Mouse (Mus musculus): ENCODE results near the gene Terb2.

Terb2 gene

DNA sequence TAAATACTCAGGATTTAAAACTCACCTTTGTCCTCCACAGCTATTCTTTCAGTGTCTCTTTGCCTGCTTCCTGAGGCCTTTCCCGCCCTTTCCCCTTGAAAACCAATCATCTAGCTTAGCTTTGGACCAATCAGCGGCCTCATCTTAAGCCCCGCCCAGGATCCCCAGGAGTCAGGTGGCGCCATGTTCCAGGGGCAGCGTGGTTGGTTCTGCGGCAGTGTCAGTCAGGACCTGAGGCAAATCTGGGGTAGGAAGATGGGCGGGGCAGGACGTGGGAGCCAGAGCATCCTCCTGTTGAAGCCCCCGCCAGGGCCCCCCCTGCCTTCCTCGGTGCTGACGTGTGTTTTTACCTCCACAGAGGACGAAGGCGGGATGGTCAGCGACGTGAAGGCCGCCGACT, at the start of gene Terb2, which contains the start of gene Patl2:
Gene Terb2, plus strand, starts transcription at position 167 of the 400 bp plus-strand sequence.
Gene Patl2, minus strand, starts transcription at position 84 of the 400 bp plus-strand sequence.
- no peak for DNase-seq (ENCODE audit: inconsistent ontology term)

GRCm38 (mm10) chr2:122137839-122138465, 48.1 kb upstream of the Terb2 start:
- no peak for DNase-seq (ENCODE audit: inconsistent ontology term)

GRCm38 (mm10) chr2:122140815-122141214, 45.3 kb upstream of the Terb2 start:
- no peak for DNase-seq (ENCODE audit: inconsistent ontology term)

GRCm38 (mm10) chr2:122141332-122141967, 44.6 kb upstream of the Terb2 start:
- DNase-seq (ENCODE audit: inconsistent ontology term), result no peak

- no peak for DNase-seq (ENCODE audit: inconsistent ontology term)
Observed at GRCm38 (mm10) chr2:122143111-122143510, 43.0 kb upstream of the Terb2 start.

- DNase-seq (ENCODE audit: inconsistent ontology term), result no peak
Observed at GRCm38 (mm10) chr2:122145756-122146155, 40.3 kb upstream of the Terb2 start.

DNA sequence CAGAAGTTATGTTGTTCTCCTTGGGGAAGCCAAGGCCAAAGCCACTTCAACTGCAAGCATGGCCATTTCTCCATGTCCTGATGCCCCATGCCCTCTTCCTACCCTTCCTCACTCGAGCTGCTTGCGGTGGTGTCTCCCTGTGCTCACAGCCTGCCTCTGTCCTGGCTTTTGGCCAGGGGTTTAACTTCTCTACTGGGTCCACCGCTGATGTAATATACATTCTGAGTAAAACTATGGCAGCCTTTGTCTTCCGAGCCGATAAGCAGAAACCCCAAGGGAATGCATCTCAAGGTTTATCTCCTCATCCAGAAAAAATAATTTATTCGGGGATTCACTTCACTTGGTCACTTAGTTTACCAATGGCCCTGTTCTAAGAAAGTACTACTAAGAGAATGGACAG, 39.4 kb upstream of the Terb2 start:
- DNase-seq (ENCODE audit: inconsistent ontology term), result no peak

DNA sequence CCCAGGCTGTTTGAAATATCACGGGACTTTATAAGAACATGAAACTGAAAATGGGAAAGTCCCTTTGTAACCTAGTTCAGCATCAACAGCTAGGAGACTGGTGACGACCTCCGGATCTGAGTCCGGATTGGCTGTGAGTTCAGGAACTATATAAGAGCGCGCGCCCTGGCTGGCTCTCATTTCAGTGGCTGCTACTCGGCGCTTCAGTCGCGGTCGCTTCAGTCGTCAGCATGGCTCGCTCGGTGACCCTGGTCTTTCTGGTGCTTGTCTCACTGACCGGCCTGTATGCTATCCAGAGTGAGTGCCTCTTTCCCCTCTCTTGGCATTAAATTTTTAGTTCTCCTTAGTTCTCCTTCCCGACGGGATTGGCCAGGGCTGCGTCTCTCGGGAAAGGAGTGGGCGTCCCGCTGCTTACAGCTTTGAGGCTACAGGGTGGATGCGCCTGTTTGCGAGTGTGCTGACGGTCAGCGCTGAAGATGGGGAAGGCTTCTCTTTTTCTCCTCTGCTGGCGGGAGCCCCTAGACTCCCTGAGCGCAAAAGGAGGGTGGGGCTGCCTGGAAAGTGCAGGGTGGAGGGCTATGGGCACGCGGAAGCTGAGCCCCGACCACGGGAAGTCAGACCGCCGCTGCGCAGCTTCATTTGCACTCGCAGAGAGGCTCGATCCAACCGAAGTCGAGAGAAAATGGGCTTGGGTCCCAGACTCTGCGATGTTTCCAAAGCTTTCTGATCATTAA, 38.4 kb upstream of the Terb2 start, which contains the start of gene B2m:
Gene B2m, plus strand, starts transcription at position 179 of the 734 bp plus-strand sequence.
- DNase-seq (ENCODE audit: inconsistent ontology term), result peak; percentile 96

- peak; percentile 48 for DNase-seq (ENCODE audit: inconsistent ontology term)
Observed at GRCm38 (mm10) chr2:122148242-122148917, 37.7 kb upstream of the Terb2 start.

DNA sequence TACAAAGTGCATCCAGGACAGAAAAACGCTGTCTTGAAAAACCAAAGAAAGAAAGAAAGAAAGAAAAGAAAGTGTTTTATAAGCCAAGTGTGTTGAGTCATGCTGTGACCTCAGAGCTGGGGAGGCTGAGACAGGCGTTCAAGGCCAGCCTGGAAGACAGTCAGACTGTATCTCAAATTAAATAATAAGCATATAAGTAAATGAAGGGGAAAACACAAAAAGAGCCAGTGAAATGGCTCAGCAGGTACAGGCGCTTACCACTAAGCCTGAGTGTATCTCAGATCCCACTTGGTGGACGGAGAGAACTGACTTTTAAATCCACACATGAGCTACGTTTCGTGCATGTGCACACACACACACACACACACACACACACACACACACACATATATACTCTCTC, 36.8 kb upstream of the Terb2 start:
- no peak for DNase-seq (ENCODE audit: inconsistent ontology term)

- no peak for DNase-seq (ENCODE audit: inconsistent ontology term)
Observed at GRCm38 (mm10) chr2:122149716-122150115, 36.4 kb upstream of the Terb2 start.

DNA sequence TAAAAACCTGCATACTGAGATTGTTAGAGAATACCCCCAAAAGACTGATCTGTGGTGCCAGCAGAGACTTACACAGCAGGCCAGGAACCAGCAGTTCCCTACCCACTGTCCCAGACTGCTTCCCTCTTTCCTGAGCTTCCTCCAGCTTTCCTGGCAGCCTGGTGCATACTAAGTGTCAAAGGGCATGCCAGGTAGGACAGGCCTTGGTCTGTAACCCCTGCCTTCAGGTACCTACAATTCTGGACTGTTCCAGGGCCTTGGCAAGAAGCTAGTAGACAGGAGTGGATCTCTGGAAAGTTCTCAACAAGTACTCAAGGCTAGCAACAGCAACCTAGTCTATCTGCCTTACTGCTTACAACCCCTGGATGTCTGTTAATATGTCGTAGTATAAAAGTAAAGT, 34.9 kb upstream of the Terb2 start:
- no peak for DNase-seq (ENCODE audit: inconsistent ontology term)

DNA sequence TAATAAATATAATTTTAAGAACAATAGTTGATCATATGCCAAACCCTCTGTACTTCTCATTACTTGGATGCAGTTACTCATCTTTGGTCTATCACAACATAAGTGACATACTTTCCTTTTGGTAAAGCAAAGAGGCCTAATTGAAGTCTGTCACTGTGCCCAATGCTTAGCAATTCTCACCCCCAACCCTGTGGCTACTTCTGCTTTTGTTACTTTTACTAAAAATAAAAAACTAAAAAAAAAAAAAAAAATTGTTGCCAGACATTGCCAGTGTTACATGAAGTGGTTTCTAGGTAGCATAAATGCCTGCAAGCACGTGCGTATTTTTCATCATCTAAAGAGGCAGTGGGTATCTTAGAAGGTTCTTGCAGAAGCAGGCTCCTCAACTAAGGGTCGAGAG, 33.2 kb upstream of the Terb2 start:
- peak; percentile 38 for DNase-seq (ENCODE audit: inconsistent ontology term)

DNA sequence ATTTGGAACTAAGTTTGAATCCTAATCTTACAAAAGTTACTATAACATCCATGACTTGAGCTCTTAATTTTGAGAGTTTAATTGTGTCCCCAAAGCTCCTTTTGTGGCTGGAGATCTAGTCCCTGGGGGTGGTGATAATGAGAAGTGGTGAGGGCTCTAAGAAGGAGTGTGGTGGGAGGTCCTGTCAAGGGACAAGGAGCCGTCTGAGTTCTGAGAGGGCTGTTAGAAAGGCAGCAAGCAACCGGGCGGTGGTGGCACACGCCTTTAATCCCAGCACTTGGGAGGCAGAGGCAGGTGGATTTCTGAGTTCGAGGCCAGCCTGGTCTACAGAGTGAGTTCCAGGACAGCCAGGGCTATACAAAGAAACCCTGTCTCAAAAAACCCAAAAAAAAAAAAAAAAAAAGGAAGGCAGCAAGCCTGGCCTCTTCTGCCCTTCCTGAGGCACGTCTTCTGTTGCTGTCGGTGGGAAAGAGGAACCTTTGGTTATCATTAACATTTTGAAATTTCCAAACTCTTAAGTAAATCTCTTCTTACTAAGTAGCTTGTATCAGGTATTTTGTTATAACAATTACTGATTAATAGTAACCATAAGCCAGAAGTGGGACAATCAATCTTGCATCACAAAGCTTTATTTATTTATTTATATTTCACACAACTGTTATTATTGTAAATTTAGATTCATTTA, 32.2 kb upstream of the Terb2 start:
- DNase-seq (ENCODE audit: inconsistent ontology term), result no peak

DNA sequence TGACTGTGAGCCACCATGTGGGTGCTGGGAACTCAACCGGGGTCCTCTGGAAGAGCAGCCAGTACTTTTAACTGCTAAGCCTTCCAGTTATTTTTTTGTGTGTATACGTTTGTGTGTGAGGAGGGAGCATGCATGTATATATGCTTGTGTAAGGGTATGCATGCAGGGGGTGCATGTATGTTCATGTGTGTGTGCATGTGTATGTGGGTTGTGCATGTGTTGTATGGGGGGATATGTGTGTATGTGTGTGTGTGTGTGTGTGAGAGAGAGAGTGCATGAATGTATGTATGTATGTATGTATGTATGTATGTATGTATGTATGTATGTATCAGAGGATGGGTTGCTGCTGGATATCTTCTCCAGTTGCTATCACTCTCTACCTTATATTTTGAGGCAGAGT, 31.6 kb upstream of the Terb2 start:
- no peak for DNase-seq (ENCODE audit: inconsistent ontology term)

GRCm38 (mm10) chr2:122155292-122155691, 30.8 kb upstream of the Terb2 start:
- no peak for DNase-seq (ENCODE audit: inconsistent ontology term)

GRCm38 (mm10) chr2:122156051-122156700, 29.9 kb upstream of the Terb2 start:
- DNase-seq (ENCODE audit: inconsistent ontology term), result no peak

DNA sequence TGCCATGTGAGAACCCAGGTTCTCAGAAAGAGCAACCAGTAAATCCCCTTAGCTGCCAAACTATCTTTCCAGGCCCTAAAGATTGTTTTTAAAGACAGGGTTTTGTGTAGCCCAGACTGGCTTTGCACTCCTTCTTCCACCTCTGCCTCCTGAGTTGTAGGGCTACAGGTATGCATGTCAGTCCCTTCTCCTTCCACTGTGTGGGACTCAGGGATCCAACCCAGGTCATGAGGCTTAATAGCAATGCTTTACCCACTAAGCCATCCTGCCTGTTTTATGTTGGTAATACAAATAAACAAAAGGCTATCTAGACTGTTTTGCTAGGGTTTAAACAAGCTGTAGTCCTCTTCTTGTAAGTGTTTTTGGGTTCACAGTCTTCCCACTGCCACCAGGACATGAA, 28.5 kb upstream of the Terb2 start:
- no peak for DNase-seq (ENCODE audit: inconsistent ontology term)

GRCm38 (mm10) chr2:122158362-122158802, 27.7 kb upstream of the Terb2 start:
- peak; percentile 62 for DNase-seq (ENCODE audit: inconsistent ontology term)

GRCm38 (mm10) chr2:122159667-122160066, 26.4 kb upstream of the Terb2 start:
- no peak for DNase-seq (ENCODE audit: inconsistent ontology term)

- DNase-seq (ENCODE audit: inconsistent ontology term), result peak; percentile 78
Observed at GRCm38 (mm10) chr2:122160680-122161079, 25.4 kb upstream of the Terb2 start, which contains the start of gene Trim69. Gene Trim69 (plus strand): TSS chr2:122160700.

All from Muller cell, postnatal 12 days (primary cell).